Mouse (Mus musculus) cerebellum, adult 8-10 months (tissue): ENCODE data around the gene Gtf2e1.

Source experiments
- DNase-seq: peaks from one replicate; pipeline ENCODE4 v3.0.0; 2022

Gene Gtf2e1

GRCm38 (mm10) chr16:37540776-37541175 lies 1.2 kb upstream of the Gtf2e1 start:
- peak; percentile 22 for DNase-seq

GRCm38 (mm10) chr16:37539240-37539610 lies 364 bp downstream of the Gtf2e1 start:
- DNase-seq, result no peak

- DNase-seq, result no peak
These were observed 6.1 kb downstream of the Gtf2e1 start for GRCm38 (mm10) chr16:37533369-37534068.

GRCm38 (mm10) chr16:37532046-37532445 lies 7.5 kb downstream of the Gtf2e1 start:
- no peak for DNase-seq

GRCm38 (mm10) chr16:37530170-37530569 lies 9.4 kb downstream of the Gtf2e1 start:
- no peak for DNase-seq

- DNase-seq, result no peak
These were observed 12.8 kb downstream of the Gtf2e1 start for GRCm38 (mm10) chr16:37526688-37527223.

GRCm38 (mm10) chr16:37525121-37525520 lies 14.5 kb downstream of the Gtf2e1 start:
- no peak for DNase-seq

GRCm38 (mm10) chr16:37522100-37522697 lies 17.4 kb downstream of the Gtf2e1 start:
- no peak for DNase-seq

- no peak for DNase-seq
These were observed 19.2 kb downstream of the Gtf2e1 start for GRCm38 (mm10) chr16:37520190-37521040.

GRCm38 (mm10) chr16:37519721-37520120 lies 19.9 kb downstream of the Gtf2e1 start:
- DNase-seq, result no peak

- no peak for DNase-seq
These were observed 20.9 kb downstream of the Gtf2e1 start for GRCm38 (mm10) chr16:37518662-37519061.

- DNase-seq, result no peak
These were observed 21.9 kb downstream of the Gtf2e1 start for GRCm38 (mm10) chr16:37517596-37518211.

- DNase-seq, result no peak
These were observed 23.1 kb downstream of the Gtf2e1 start for GRCm38 (mm10) chr16:37516376-37516993.

GRCm38 (mm10) chr16:37514644-37515043 lies 24.9 kb downstream of the Gtf2e1 start:
- no peak for DNase-seq

- DNase-seq, result no peak
These were observed 28.1 kb downstream of the Gtf2e1 start for GRCm38 (mm10) chr16:37511489-37511888.

- DNase-seq, result no peak
These were observed 32.8 kb downstream of the Gtf2e1 start for GRCm38 (mm10) chr16:37506751-37507150.

- DNase-seq, result peak; percentile 34
These were observed 35.1 kb downstream of the Gtf2e1 start for GRCm38 (mm10) chr16:37504517-37504916.

GRCm38 (mm10) chr16:37498581-37498980 lies 41.0 kb downstream of the Gtf2e1 start:
- no peak for DNase-seq

- DNase-seq, result peak; percentile 30
These were observed 44.6 kb downstream of the Gtf2e1 start for GRCm38 (mm10) chr16:37495017-37495416.

GRCm38 (mm10) chr16:37486826-37487612 lies 52.6 kb downstream of the Gtf2e1 start:
- no peak for DNase-seq
